ENCODE assay signal across 10 mouse cellular contexts in the genomic region with DNA sequence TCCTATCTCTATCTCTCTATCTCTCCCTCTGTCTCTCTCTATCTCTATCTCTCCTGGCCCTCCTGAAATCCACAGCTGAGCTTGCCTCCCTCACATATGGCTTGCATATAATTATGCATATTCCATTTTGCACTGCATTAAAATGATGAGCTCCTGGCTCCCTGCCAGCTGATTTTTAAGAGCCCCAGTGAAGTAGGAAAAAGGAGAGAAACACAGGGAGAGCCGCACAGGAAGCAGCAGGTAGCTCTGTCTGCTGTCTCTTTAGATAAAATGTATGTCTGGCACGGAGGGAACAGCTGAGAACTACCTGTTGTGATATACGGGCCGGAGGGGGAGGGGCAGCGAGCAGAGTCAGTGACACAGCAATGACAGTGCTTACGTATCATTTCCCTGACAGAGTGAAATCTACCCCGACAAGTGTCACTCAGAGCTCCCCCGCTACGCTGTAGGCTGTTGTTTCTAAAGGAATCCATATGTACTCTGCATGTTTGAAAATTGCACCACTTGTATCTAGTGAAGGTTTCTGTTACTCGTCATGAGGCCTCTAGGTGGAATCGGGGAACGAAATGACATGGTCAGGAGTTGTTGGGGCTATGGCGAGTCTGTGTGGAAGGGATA.
DNase-seq lines count a peak whose midpoint lies in the region; ATAC-seq and TF ChIP-seq lines count a peak whose summit lies in the region.
"Had no signal": no experiment of that assay in that cellular context is flagged by ENCODE, and none has a peak within 500 bp of the region (broad histone marks: within the 10 kb centered on the region; RNA-seq: fewer than 3 reads in every experiment).

No protein-coding gene starts in this region.

- H3K4me1 ChIP-seq in lung, embryonic 14.5 days (ENCODE audit: insufficient read depth) = no peaks in the 10 kb centered on the region
- H3K4me1 ChIP-seq in forebrain, postnatal 0 days (ENCODE audit: insufficient read depth) = peaks cover 16% of the 10 kb centered on the region
- no peaks in the 10 kb centered on the region for H3K4me1 ChIP-seq in hindbrain, postnatal 0 days (ENCODE audit: insufficient read depth, low read length)

- H3K4me3 ChIP-seq in lung, embryonic 14.5 days (ENCODE audit: low read depth, low read length) = no peak overlapping the region
- no peak overlapping the region for H3K4me3 ChIP-seq in forebrain, postnatal 0 days (ENCODE audit: low read depth, low read length)
- no peak overlapping the region for H3K4me3 ChIP-seq in hindbrain, postnatal 0 days (ENCODE audit: low read length)
- H3K4me3 ChIP-seq: myocyte had no signal

- H3K9me3 ChIP-seq in lung, embryonic 14.5 days (ENCODE audit: low read depth, low read length) = no peaks in the 10 kb centered on the region
- H3K9me3 ChIP-seq in forebrain, postnatal 0 days (ENCODE audit: low read length) = no peaks in the 10 kb centered on the region
- H3K9me3 ChIP-seq in hindbrain, postnatal 0 days (ENCODE audit: low read length) = no peaks in the 10 kb centered on the region
- H3K9me3 ChIP-seq: G1E had no signal

- peak; percentile 48 for DNase-seq in lung, embryonic 14.5 days
- DNase-seq in lung, postnatal 25 days (ENCODE audit: low spot score) = no peak
- peak; percentile 86 for DNase-seq in forebrain, postnatal 0 days
- peak; percentile 69 for DNase-seq in hindbrain, postnatal 0 days (ENCODE audit: low spot score)
- peak; percentile 72 to 75 for DNase-seq in right cerebral cortex, adult 2 months (ENCODE audit: low spot score in 2 of 2)
- DNase-seq in gastrocnemius, postnatal 10 days = no peak
- DNase-seq in urinary bladder, postnatal 14 days (ENCODE audit: low spot score) = no peak
- no peak for DNase-seq in ovary, postnatal 10 days (ENCODE audit: low spot score)

- H3K27ac ChIP-seq in lung, embryonic 14.5 days (ENCODE audit: low read depth) = no peak overlapping the region
- H3K27ac ChIP-seq in forebrain, postnatal 0 days (ENCODE audit: low read depth, low read length) = peak overlapping the region; percentile 24
- no peak overlapping the region for H3K27ac ChIP-seq in hindbrain, postnatal 0 days

- TF ChIP-seq CTCF in lung, embryonic 14.5 days (IDR thresholded peaks at IDR 0.05; ENCODE audit: low read depth) = no peak
- no peak for TF ChIP-seq CTCF in forebrain, postnatal 0 days (IDR thresholded peaks at IDR 0.05; ENCODE audit: low read depth)
- TF ChIP-seq CTCF in hindbrain, postnatal 0 days (IDR thresholded peaks at IDR 0.05; ENCODE audit: low read depth) = no peak

- ATAC-seq in lung, embryonic 14.5 days (ENCODE audit: insufficient read depth) = no peak
- peak; percentile 77 for ATAC-seq in forebrain, postnatal 0 days
- ATAC-seq in hindbrain, postnatal 0 days = peak; percentile 56

- no peak overlapping the region for H3K9ac ChIP-seq in lung, embryonic 14.5 days
- H3K9ac ChIP-seq in forebrain, postnatal 0 days = no peak overlapping the region
- H3K9ac ChIP-seq in hindbrain, postnatal 0 days (replicated peaks; ENCODE audit: low read length) = no peak overlapping the region

- no peaks in the 10 kb centered on the region for H3K27me3 ChIP-seq in lung, embryonic 14.5 days (ENCODE audit: insufficient read depth, low read length)
- no peaks in the 10 kb centered on the region for H3K27me3 ChIP-seq in forebrain, postnatal 0 days (ENCODE audit: insufficient read depth, low read length)
- no peaks in the 10 kb centered on the region for H3K27me3 ChIP-seq in hindbrain, postnatal 0 days (ENCODE audit: insufficient read depth, low read length)

- H3K36me3 ChIP-seq in lung, embryonic 14.5 days (ENCODE audit: insufficient read depth) = no peaks in the 10 kb centered on the region
- H3K36me3 ChIP-seq in forebrain, postnatal 0 days (ENCODE audit: insufficient read depth) = no peaks in the 10 kb centered on the region
- H3K36me3 ChIP-seq in hindbrain, postnatal 0 days (ENCODE audit: insufficient read depth, low read length) = no peaks in the 10 kb centered on the region
- H3K36me3 ChIP-seq: G1E had no signal

- WGBS in lung, embryonic 14.5 days = 60% methylated on average over 13 of the region's 13 CpGs
- 50% methylated on average over 13 of the region's 13 CpGs for WGBS in forebrain, postnatal 0 days
- 51% methylated on average over 13 of the region's 13 CpGs for WGBS in hindbrain, postnatal 0 days

- no peak overlapping the region for H3K4me2 ChIP-seq in lung, embryonic 14.5 days
- peak overlapping the region; percentile 17; the same call in 1 of the 2 replicates for H3K4me2 ChIP-seq in forebrain, postnatal 0 days (ENCODE audit: low read depth)
- no peak overlapping the region for H3K4me2 ChIP-seq in hindbrain, postnatal 0 days (ENCODE audit: low read depth, low read length)

Comparison
In these comparisons a context has a peak if more than half of its experiments do, and no peak if none do; other contexts are left out.
1. DNase-seq: peak in lung, embryonic 14.5 days (single experiment), forebrain, postnatal 0 days (single experiment), hindbrain, postnatal 0 days (single experiment) and right cerebral cortex, adult 2 months (2 of 2); none in lung, postnatal 25 days (single experiment), gastrocnemius, postnatal 10 days (single experiment), urinary bladder, postnatal 14 days (single experiment) and ovary, postnatal 10 days (single experiment).